Mouse (Mus musculus) liver, embryonic 15.5 days (tissue): ENCODE measurements at regions not wholly inside any gene's neighbourhood (a gene's known extent, or its start where the extent isn't known, plus 50 kb on each side); places are given as distances from the start of the nearest gene placed in this dataset.

Experiments
- ATAC-seq: fragments of 200-750 bp; cut with Nextera tagmentation; 2 replicates; pipeline ENCODE4 v1.8.0; 2017; ENCODE audit warnings: moderate number of reproducible peaks, mild to moderate bottlenecking, moderate library complexity; ENCODE audit not compliant: insufficient read depth
- H3K27ac ChIP-seq: fragments of 300-500 bp; sonication (generic); replicated peaks from 2 replicates; pipeline ENCODE4 v1.5.1; 2015; ENCODE audit warnings: mild to moderate bottlenecking, inconsistent platforms
- H3K27me3 ChIP-seq: fragments of 300-500 bp; sonication (generic); 2 replicates; pipeline ENCODE4 v1.6.1; 2015; ENCODE audit warnings: mild to moderate bottlenecking, inconsistent platforms
- H3K36me3 ChIP-seq: fragments of 300-500 bp; sonication (generic); replicated peaks from 2 replicates; pipeline ENCODE4 v1.6.1; 2015; ENCODE audit warnings: moderate library complexity, mild to moderate bottlenecking, inconsistent platforms
- H3K4me1 ChIP-seq: fragments of 300-500 bp; sonication (generic); replicated peaks from 2 replicates; pipeline ENCODE4 v1.6.1; 2015; ENCODE audit warnings: inconsistent platforms
- H3K4me2 ChIP-seq: fragments of 300-500 bp; sonication (generic); 2 replicates; pipeline ENCODE4 v1.6.1; 2015; ENCODE audit warnings: moderate library complexity, mild to moderate bottlenecking, inconsistent platforms
- H3K4me3 ChIP-seq: fragments of 300-500 bp; sonication (generic); replicated peaks from 2 replicates; pipeline ENCODE4 v1.5.1; 2015; ENCODE audit warnings: mild to moderate bottlenecking, inconsistent platforms
- H3K9ac ChIP-seq: fragments of 300-500 bp; sonication (generic); 2 replicates; pipeline ENCODE4 v1.6.1; 2015; ENCODE audit warnings: moderate library complexity, mild to moderate bottlenecking, inconsistent platforms
- H3K9me3 ChIP-seq: fragments of 300-500 bp; sonication (generic); replicated peaks from 2 replicates; pipeline ENCODE4 v1.6.1; 2016; ENCODE audit warnings: inconsistent platforms
- WGBS: fragments of 180-500 bp; shearing (Covaris S2); methylation state at CpG from one replicate; pipeline ENCODE4 v1.1.7; 2015; ENCODE audit warnings: mixed read lengths; ENCODE audit not compliant: insufficient replicate concordance; 5-methylcytosine and 5-hydroxymethylcytosine counted together

GRCm38 (mm10) chr5:74864540-74865157 lies 161.9 kb upstream of the Lnx1 start:
- Histone ChIP-seq H3K27ac (no peak overlapping the region), H3K4me1 (no peaks in the 10 kb centered on the region), H3K9ac (no peak overlapping the region), H3K4me2 (no peak overlapping the region), H3K36me3 (no peaks in the 10 kb centered on the region), H3K4me3 (no peak overlapping the region), H3K27me3 (no peaks in the 10 kb centered on the region), H3K9me3 (no peaks in the 10 kb centered on the region)
- ATAC-seq: no peak
- WGBS: 53% methylated on average over 6 of the region's 6 CpGs

GRCm38 (mm10) chr5:74861297-74861696 lies 158.6 kb upstream of the Lnx1 start:
- Histone ChIP-seq H3K27ac (no peak overlapping the region), H3K27me3 (no peaks in the 10 kb centered on the region), H3K9ac (no peak overlapping the region), H3K4me2 (no peak overlapping the region), H3K4me3 (no peak overlapping the region), H3K4me1 (no peaks in the 10 kb centered on the region), H3K36me3 (no peaks in the 10 kb centered on the region), H3K9me3 (no peaks in the 10 kb centered on the region)
- no peak for ATAC-seq
- WGBS: 45% methylated on average over 2 of the region's 2 CpGs

- H3K4me1 ChIP-seq: no peaks in the 10 kb centered on the region
- 38% methylated on average over 5 of the region's 5 CpGs for WGBS
- H3K9me3 ChIP-seq: no peaks in the 10 kb centered on the region
- no peak for ATAC-seq
- H3K4me3 ChIP-seq: no peak overlapping the region
- no peak overlapping the region for H3K27ac ChIP-seq
- no peaks in the 10 kb centered on the region for H3K36me3 ChIP-seq
- no peaks in the 10 kb centered on the region for H3K27me3 ChIP-seq
- H3K9ac ChIP-seq: no peak overlapping the region
- H3K4me2 ChIP-seq: no peak overlapping the region
Measured at GRCm38 (mm10) chr5:74857861-74858260, 155.1 kb upstream of the Lnx1 start.

GRCm38 (mm10) chr5:74857161-74857560 lies 154.4 kb upstream of the Lnx1 start:
- Histone ChIP-seq H3K9me3 (no peaks in the 10 kb centered on the region), H3K27ac (no peak overlapping the region), H3K4me1 (no peaks in the 10 kb centered on the region), H3K9ac (no peak overlapping the region), H3K27me3 (no peaks in the 10 kb centered on the region), H3K4me2 (no peak overlapping the region), H3K4me3 (no peak overlapping the region), H3K36me3 (no peaks in the 10 kb centered on the region)
- no peak for ATAC-seq
- 67% methylated on average over 11 of the region's 11 CpGs for WGBS

- no peaks in the 10 kb centered on the region for H3K36me3 ChIP-seq
- no peaks in the 10 kb centered on the region for H3K9me3 ChIP-seq
- no peaks in the 10 kb centered on the region for H3K27me3 ChIP-seq
- H3K27ac ChIP-seq: no peak overlapping the region
- no peak overlapping the region for H3K4me3 ChIP-seq
- no peak for ATAC-seq
- WGBS: 40% methylated on average over 6 of the region's 6 CpGs
- H3K9ac ChIP-seq: no peak overlapping the region
- no peak overlapping the region for H3K4me2 ChIP-seq
- H3K4me1 ChIP-seq: no peaks in the 10 kb centered on the region
Measured at GRCm38 (mm10) chr5:74847824-74848223, 145.1 kb upstream of the Lnx1 start.

GRCm38 (mm10) chr5:74846674-74847073 lies 144.0 kb upstream of the Lnx1 start:
- no peak overlapping the region for H3K4me3 ChIP-seq
- no peaks in the 10 kb centered on the region for H3K4me1 ChIP-seq
- no peak for ATAC-seq
- H3K27ac ChIP-seq: no peak overlapping the region
- WGBS: 67% methylated on average over 5 of the region's 5 CpGs
- no peaks in the 10 kb centered on the region for H3K36me3 ChIP-seq
- no peaks in the 10 kb centered on the region for H3K27me3 ChIP-seq
- no peaks in the 10 kb centered on the region for H3K9me3 ChIP-seq
- H3K9ac ChIP-seq: no peak overlapping the region
- no peak overlapping the region for H3K4me2 ChIP-seq

- H3K4me2 ChIP-seq: no peak overlapping the region
- no peak overlapping the region for H3K27ac ChIP-seq
- H3K9ac ChIP-seq: no peak overlapping the region
- H3K27me3 ChIP-seq: no peaks in the 10 kb centered on the region
- no peaks in the 10 kb centered on the region for H3K9me3 ChIP-seq
- no peak overlapping the region for H3K4me3 ChIP-seq
- H3K4me1 ChIP-seq: no peaks in the 10 kb centered on the region
- no peaks in the 10 kb centered on the region for H3K36me3 ChIP-seq
- WGBS: 57% methylated on average over 2 of the region's 2 CpGs
- ATAC-seq: no peak
Measured at GRCm38 (mm10) chr5:74834401-74834800, 131.7 kb upstream of the Lnx1 start.

- no peak for ATAC-seq
- no peaks in the 10 kb centered on the region for H3K36me3 ChIP-seq
- no peak overlapping the region for H3K4me3 ChIP-seq
- no peaks in the 10 kb centered on the region for H3K4me1 ChIP-seq
- H3K4me2 ChIP-seq: no peak overlapping the region
- 57% methylated on average over 4 of the region's 4 CpGs for WGBS
- no peaks in the 10 kb centered on the region for H3K9me3 ChIP-seq
- no peak overlapping the region for H3K9ac ChIP-seq
- no peaks in the 10 kb centered on the region for H3K27me3 ChIP-seq
- H3K27ac ChIP-seq: no peak overlapping the region
Measured at GRCm38 (mm10) chr5:74833887-74834286, 131.2 kb upstream of the Lnx1 start.

- Histone ChIP-seq H3K4me3 (no peak overlapping the region), H3K27me3 (no peaks in the 10 kb centered on the region), H3K9me3 (no peaks in the 10 kb centered on the region), H3K27ac (no peak overlapping the region), H3K36me3 (no peaks in the 10 kb centered on the region), H3K4me2 (no peak overlapping the region), H3K9ac (no peak overlapping the region), H3K4me1 (no peaks in the 10 kb centered on the region)
- ATAC-seq: no peak
- WGBS: 70% methylated on average over 7 of the region's 7 CpGs
Measured at GRCm38 (mm10) chr5:74832011-74832410, 129.3 kb upstream of the Lnx1 start.

- WGBS: 56% methylated on average over 5 of the region's 5 CpGs
- Histone ChIP-seq H3K9me3 (no peaks in the 10 kb centered on the region), H3K27me3 (no peaks in the 10 kb centered on the region), H3K4me1 (no peaks in the 10 kb centered on the region), H3K4me3 (no peak overlapping the region), H3K27ac (no peak overlapping the region), H3K9ac (no peak overlapping the region), H3K36me3 (no peaks in the 10 kb centered on the region), H3K4me2 (no peak overlapping the region)
- no peak for ATAC-seq
Measured at GRCm38 (mm10) chr5:74830646-74831045, 127.9 kb upstream of the Lnx1 start.

- no peak overlapping the region for H3K27ac ChIP-seq
- 66% methylated on average over 9 of the region's 9 CpGs for WGBS
Measured at GRCm38 (mm10) chr5:74829003-74829402, 126.3 kb upstream of the Lnx1 start.

GRCm38 (mm10) chr5:74827944-74828343 lies 125.2 kb upstream of the Lnx1 start:
- Histone ChIP-seq H3K9me3 (no peaks in the 10 kb centered on the region), H3K27me3 (no peaks in the 10 kb centered on the region)
- 56% methylated on average over 4 of the region's 4 CpGs for WGBS

More at GRCm38 (mm10) chr5:74829003-74829402, 126.3 kb upstream of the Lnx1 start:
- H3K4me1 ChIP-seq: no peaks in the 10 kb centered on the region
- no peak for ATAC-seq
- no peaks in the 10 kb centered on the region for H3K36me3 ChIP-seq
- H3K9ac ChIP-seq: no peak overlapping the region
- H3K4me2 ChIP-seq: no peak overlapping the region
- H3K4me3 ChIP-seq: no peak overlapping the region
- H3K27me3 ChIP-seq: no peaks in the 10 kb centered on the region
- no peaks in the 10 kb centered on the region for H3K9me3 ChIP-seq

More at GRCm38 (mm10) chr5:74827944-74828343, 125.2 kb upstream of the Lnx1 start:
- H3K4me1 ChIP-seq: no peaks in the 10 kb centered on the region
- no peak overlapping the region for H3K27ac ChIP-seq
- no peaks in the 10 kb centered on the region for H3K36me3 ChIP-seq
- no peak overlapping the region for H3K4me2 ChIP-seq
- H3K4me3 ChIP-seq: no peak overlapping the region
- H3K9ac ChIP-seq: no peak overlapping the region
- no peak for ATAC-seq
